Mouse (Mus musculus) splenic B cell, adult 2 months (primary cell): Measurements from ENCODE around the gene Pla2g1b.
"Not testable (repeated sequence)": the region's sequence is repeated elsewhere in the genome, so short reads cannot be mapped to it uniquely, and the experiment has no call there.

Experiments
- DNase-seq: peaks from one replicate; pipeline ENCODE4 v3.0.0-alpha.2; 2011; ENCODE audit warnings: low read depth, low spot score
- H3K27me3 ChIP-seq: 2 replicates; pipeline ENCODE4 v1.6.1; 2012; ENCODE audit warnings: mild to moderate bottlenecking, low read length, moderate library complexity, mixed read lengths; ENCODE audit not compliant: control insufficient read depth, poor library complexity, insufficient read depth, severe bottlenecking
- H3K36me3 ChIP-seq: 2 replicates; pipeline ENCODE4 v1.6.1; 2012; ENCODE audit warnings: mild to moderate bottlenecking, low read length, moderate library complexity, mixed read lengths; ENCODE audit not compliant: control insufficient read depth, poor library complexity, insufficient read depth, severe bottlenecking

The Pla2g1b gene

GRCm38 (mm10) chr5:115514896-115515587 lies 49.0 kb downstream of the Pla2g1b start:
- no peak for DNase-seq
- Histone ChIP-seq H3K27me3 (no peaks in the 10 kb centered on the region), H3K36me3 (no peaks in the 10 kb centered on the region)

- H3K36me3 ChIP-seq, result no peaks in the 10 kb centered on the region
- peak; percentile 92 for DNase-seq
- no peaks in the 10 kb centered on the region for H3K27me3 ChIP-seq
Measured at GRCm38 (mm10) chr5:115516081-115516907, 50.2 kb downstream of the Pla2g1b start.

- H3K36me3 ChIP-seq, result no peaks in the 10 kb centered on the region
- no peaks in the 10 kb centered on the region for H3K27me3 ChIP-seq
- DNase-seq, result peak; percentile 24
Measured at GRCm38 (mm10) chr5:115516908-115517307, 50.8 kb downstream of the Pla2g1b start.

GRCm38 (mm10) chr5:115517501-115517900 lies 51.4 kb downstream of the Pla2g1b start:
- Histone ChIP-seq H3K36me3 (no peaks in the 10 kb centered on the region), H3K27me3 (no peaks in the 10 kb centered on the region)
- no peak for DNase-seq

- not testable (repeated sequence) for H3K27me3 ChIP-seq, H3K36me3 ChIP-seq, DNase-seq
Measured at GRCm38 (mm10) chr5:115518214-115518613, 52.2 kb downstream of the Pla2g1b start.

GRCm38 (mm10) chr5:115520325-115520869 lies 54.3 kb downstream of the Pla2g1b start:
- Histone ChIP-seq H3K36me3 (no peaks in the 10 kb centered on the region), H3K27me3 (no peaks in the 10 kb centered on the region)
- no peak for DNase-seq

GRCm38 (mm10) chr5:115521553-115522461 lies 55.7 kb downstream of the Pla2g1b start:
- Histone ChIP-seq H3K36me3 (no peaks in the 10 kb centered on the region), H3K27me3 (no peaks in the 10 kb centered on the region)
- peak; percentile 64 for DNase-seq

GRCm38 (mm10) chr5:115522531-115522930 lies 56.5 kb downstream of the Pla2g1b start:
- Histone ChIP-seq H3K27me3 (no peaks in the 10 kb centered on the region), H3K36me3 (no peaks in the 10 kb centered on the region)
- no peak for DNase-seq

- Histone ChIP-seq H3K27me3 (no peaks in the 10 kb centered on the region), H3K36me3 (no peaks in the 10 kb centered on the region)
- DNase-seq, result no peak
Measured at GRCm38 (mm10) chr5:115522981-115523499, 57.0 kb downstream of the Pla2g1b start.

- Histone ChIP-seq H3K36me3 (no peaks in the 10 kb centered on the region), H3K27me3 (no peaks in the 10 kb centered on the region)
- DNase-seq, result no peak
Measured at GRCm38 (mm10) chr5:115523971-115524370, 57.9 kb downstream of the Pla2g1b start.
